Mouse (Mus musculus) MEL (cell line): Measurements from ENCODE around the gene Dop1b.

Experiments
- CTCF ChIP-seq, 3 experiments: IDR thresholded peaks in 2 of 3; conservative IDR thresholded peaks in 1 of 3; 2 replicates each; pipeline ENCODE4 v1.5.1; 2011 to 2012; ENCODE audit warnings: low read length in 3 of 3, low read depth in 2 of 3, mild to moderate bottlenecking in 2 of 3, improper control_type of control experiment in 1 of 3, inconsistent platforms in 1 of 3, mixed read lengths in 1 of 3, moderate library complexity in 1 of 3; ENCODE audit not compliant: control insufficient read depth in 1 of 3, insufficient read depth in 1 of 3, poor library complexity in 1 of 3, severe bottlenecking in 1 of 3
- E2F4 ChIP-seq: IDR thresholded peaks from 2 replicates; pipeline ENCODE4 v1.6.1; 2011; ENCODE audit warnings: low read depth, low read length, improper control_type of control experiment, borderline replicate concordance
- EP300 ChIP-seq, 2 experiments: IDR thresholded peaks; 2 replicates each; pipeline ENCODE4 v1.6.1; 2011; ENCODE audit warnings: improper control_type of control experiment in 2 of 2, low read length in 2 of 2, low read depth in 1 of 2, mild to moderate bottlenecking in 1 of 2
- GATA1 ChIP-seq: IDR thresholded peaks from 2 replicates; pipeline ENCODE4 v1.6.1; 2011; ENCODE audit warnings: low read depth, low read length, improper control_type of control experiment
- HCFC1 ChIP-seq: IDR thresholded peaks from 2 replicates; pipeline ENCODE4 v1.6.1; 2012; ENCODE audit warnings: low read depth, mild to moderate bottlenecking, inconsistent platforms, low read length, improper control_type of control experiment, moderate library complexity
- MEF2A ChIP-seq: IDR thresholded peaks from 2 replicates; pipeline ENCODE4 v1.6.1; 2014; ENCODE audit warnings: low read depth, mild to moderate bottlenecking, inconsistent platforms, low read length, improper control_type of control experiment; ENCODE audit not compliant: poor library complexity, insufficient replicate concordance, severe bottlenecking; ENCODE audit errors: extremely low read depth
- POLR2A ChIP-seq, 2 experiments: IDR thresholded peaks; 2 replicates each; pipeline ENCODE4 v1.6.1; 2011 to 2012; ENCODE audit warnings: low read length in 2 of 2, mild to moderate bottlenecking in 2 of 2, control low read depth in 1 of 2, improper control_type of control experiment in 1 of 2, low read depth in 1 of 2, moderate library complexity in 1 of 2; ENCODE audit not compliant: control insufficient read depth in 1 of 2, insufficient read depth in 1 of 2, poor library complexity in 1 of 2
- POLR2AphosphoS2 ChIP-seq: IDR thresholded peaks from 2 replicates; pipeline ENCODE4 v1.6.1; 2011; ENCODE audit warnings: low read length, improper control_type of control experiment
- RAD21 ChIP-seq: IDR thresholded peaks from 2 replicates; pipeline ENCODE4 v1.6.1; 2011; ENCODE audit warnings: mild to moderate bottlenecking, low read depth, low read length, improper control_type of control experiment
- USF1 ChIP-seq: IDR thresholded peaks from 2 replicates; pipeline ENCODE4 v1.6.1; 2014; ENCODE audit warnings: low read depth, mild to moderate bottlenecking, inconsistent platforms, low read length, improper control_type of control experiment, moderate library complexity
- ZMIZ1 ChIP-seq: IDR thresholded peaks from 2 replicates; pipeline ENCODE4 v1.6.1; 2012; ENCODE audit warnings: low read depth, mild to moderate bottlenecking, inconsistent platforms, low read length, improper control_type of control experiment, moderate library complexity

DNA sequence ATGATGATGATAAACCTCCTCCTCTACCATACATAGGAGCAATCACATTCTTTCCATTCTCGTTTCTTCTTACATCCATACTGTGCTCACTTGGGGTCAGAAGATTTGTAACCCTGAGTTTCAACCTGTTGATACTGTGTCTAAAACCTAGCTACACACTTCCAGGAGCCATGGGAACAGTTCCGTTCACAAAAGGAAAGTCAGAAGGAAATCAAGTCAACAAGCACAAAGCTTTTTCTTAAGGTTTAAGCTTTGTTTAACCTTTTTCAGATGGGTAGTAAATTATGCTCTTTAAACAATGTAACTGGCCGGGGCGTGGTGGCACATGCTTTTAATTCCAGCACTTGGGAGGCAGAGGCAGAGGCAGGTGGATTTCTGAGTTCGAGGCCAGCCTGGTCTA is 105.7 kb downstream of the Dop1b start:
- TF ChIP-seq POLR2A (IDR thresholded peaks at IDR 0.05; ENCODE audit: control insufficient read depth in 1 of 2, insufficient read depth in 1 of 2, low read depth in 1 of 2, low read length in 2 of 2, poor library complexity in 1 of 2) (no peak), POLR2AphosphoS2 (no peak), CTCF (IDR thresholded peaks at IDR 0.05 in 2 of 3, conservative IDR thresholded peaks at IDR 0.05 in 1 of 3; ENCODE audit: control insufficient read depth in 1 of 3, insufficient read depth in 1 of 3, low read depth in 2 of 3, low read length in 3 of 3, poor library complexity in 1 of 3, severe bottlenecking in 1 of 3) (no peak), EP300 (IDR thresholded peaks at IDR 0.05; ENCODE audit: low read depth in 1 of 2, low read length in 2 of 2) (peak in 1 of 2 experiments; percentile 16; a peak in 1 of 4 replicates), ZMIZ1 (0 out of 2 replicates have a peak, but pooled peaks have one; percentile 16), RAD21 (no peak), MEF2A (no peak), USF1 (no peak), E2F4 (no peak), GATA1 (no peak), HCFC1 (no peak)
